Mouse (Mus musculus): Measurements from ENCODE around the gene Fli1. TPM values are rescaled to one million over a fixed set of nuclear protein-coding genes. Genes with fewer than 3 reads are reported as not detected.
A peak's percentile ranks its signal among the peaks of the same experiment; 100 is the strongest.

Gene Fli1
- total RNA-seq, 2 experiments from 2014 or later: 5.4 to 6.3 TPM

DNA sequence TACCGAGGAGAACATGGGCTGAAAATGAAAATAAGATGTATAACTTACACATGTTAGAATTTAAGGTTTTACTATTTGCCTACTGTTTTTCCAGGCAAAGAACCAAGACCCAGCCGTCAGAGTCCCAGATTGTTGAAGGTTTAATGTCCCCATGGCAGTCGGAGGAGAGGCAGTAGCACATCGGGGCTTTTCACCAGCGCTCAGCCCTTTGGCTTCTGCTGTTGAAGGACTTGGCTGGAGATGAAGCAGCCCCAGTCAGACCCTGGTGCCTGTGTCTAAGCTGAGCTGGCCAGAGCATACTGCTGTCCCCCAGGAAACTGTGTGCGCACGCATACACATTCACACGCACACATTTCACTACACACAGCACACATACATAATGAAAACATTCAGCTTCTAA is 75.2 kb downstream of the Fli1 start:
- no peak for DNase-seq

DNA sequence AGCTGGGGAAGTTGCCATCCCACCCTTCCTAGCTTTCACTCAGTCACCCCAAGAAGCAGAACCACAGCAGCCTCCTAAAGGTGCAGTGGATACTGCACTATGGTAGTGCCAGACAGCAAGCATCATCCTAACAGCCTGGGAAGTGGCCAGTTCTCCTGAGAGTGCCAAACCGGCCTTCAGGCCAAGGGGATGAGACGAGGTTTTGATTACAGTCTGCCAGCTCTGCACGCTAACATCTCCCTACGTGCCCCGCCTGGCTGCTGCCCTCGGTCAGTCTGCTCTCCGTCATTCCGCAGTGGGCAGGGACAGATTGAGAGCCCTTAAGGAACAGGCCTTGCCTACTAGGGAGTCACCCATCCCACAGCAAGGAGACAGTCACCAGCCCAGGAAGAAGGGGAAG is 75.8 kb downstream of the Fli1 start:
- no peak for DNase-seq

DNA sequence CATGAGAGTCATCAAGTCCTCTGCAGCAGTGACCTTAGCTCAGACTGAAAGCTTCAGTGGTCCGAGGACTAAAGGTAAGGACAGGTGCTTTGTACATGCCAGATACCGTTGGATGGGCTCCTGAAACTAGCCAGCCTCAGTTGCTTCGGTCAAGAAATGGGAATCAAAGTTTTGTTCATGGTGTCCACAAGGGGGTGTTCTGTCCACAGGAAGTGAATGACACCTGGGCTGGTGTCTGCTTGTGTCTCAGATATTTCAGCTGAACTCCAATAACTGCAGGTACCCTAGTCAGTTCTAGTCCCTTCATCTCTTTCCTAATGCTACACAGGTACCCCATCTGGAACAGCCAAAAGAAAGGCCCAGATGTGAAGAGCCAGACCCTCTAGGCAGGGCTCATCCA is 86.0 kb downstream of the Fli1 start:
- no peak for DNase-seq

DNA sequence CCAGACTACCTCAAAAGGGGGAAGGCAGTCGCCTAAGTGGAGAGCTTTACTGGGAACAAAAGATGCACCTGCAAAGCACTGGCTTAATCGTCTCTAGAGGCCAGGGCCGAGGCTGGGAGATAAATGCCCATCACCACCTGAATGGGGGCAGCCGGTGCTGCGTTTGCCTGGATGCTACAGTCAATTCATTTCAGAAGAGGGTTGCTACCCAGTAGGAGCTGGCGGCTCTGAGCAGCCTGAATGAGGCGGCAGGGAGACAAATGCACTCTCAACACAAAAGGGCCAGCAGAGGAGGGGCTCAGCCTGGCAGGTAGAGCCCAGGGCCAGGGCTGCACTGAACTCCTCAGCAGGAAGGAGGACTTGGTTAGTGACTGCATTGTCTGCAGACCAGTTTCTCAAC is 92.5 kb downstream of the Fli1 start:
- DNase-seq: no peak

DNA sequence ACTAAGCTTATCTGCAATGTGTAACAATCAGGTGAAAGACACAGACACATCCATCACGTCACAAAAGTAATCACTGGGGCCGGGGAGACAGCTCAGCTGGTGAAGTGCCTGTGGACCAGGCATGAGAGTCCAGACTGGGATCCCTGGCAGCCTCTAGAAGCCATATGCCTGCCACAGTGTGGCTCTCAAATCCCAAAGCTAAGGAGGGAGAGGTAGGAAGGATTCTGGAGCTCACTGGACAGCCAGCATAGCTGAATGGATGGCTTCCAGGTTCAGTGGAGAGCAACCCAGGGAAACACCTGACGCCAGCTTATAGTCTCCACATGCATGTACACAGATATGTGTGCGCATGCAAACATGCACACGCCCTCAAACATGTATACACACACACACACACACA is 93.9 kb downstream of the Fli1 start:
- no peak for DNase-seq

DNA sequence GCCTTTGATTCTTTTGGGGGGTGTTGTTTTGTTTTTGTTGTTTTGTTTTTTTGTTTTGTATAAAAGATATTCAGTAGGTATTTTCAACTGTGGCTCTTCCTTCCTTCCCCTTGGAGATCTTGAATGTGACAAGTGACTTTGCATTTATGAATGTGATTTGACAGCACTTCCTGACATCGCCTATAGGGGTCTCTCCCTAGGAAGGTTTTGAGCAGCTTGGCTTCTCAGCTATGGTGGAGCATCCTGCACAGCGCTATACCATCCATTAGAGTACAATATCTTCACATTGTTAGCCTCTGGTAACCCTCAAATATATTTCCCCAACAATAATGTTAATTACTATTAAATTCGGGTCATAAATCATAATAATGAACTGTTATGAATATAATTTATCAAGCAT is 96.9 kb downstream of the Fli1 start:
- no peak for DNase-seq

DNA sequence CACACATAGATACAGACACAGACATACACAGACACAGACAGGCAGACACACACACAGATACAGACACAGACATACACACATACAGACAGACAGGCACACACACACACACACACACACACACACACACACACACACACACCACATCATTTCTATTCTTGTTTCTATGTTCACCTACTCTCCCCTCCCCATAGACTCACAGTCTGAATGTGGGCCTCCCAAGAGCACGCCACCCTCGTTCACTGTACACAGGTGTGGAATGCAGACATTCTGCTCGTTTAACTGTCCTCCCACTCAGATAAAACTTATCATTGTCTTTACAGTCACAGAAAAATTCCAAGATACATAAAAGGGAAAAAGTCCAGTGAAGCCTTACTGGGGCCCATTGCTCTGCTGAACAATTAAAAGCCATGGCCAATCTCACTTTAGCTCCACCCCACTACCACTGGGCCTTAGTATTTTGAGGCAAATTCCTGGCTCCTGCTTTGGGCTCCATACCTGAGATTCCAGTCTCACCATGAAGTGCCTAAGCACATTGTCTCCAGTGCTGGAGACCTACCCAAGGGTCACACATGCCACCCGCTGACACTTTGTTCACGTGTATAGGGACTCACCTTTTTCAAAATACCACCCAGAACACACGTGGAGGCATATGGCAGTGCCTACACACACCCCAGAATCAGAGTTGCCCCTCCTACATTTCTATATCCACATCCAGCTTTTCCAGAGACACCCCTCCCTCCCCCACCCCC is 98.0 kb downstream of the Fli1 start:
- DNase-seq: no peak

DNA sequence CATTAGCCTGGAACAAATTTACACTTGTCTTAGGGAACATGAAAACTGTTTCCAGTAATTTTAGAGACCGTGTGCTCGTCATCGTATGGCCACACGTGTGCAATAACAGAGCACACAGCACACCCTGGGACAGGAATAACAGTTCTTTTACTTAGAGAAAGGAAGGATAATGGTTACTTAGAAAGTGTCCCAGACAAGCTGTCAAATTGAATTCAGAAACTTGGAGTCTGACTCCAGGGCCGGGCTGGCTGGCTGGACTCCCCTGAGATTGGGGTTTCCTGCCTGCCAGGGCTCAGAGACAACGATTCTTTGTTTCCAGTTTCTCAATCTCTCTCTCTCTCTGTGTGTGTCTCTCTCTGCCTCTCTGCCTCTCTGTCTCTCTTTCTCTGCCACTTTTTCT is 98.8 kb downstream of the Fli1 start:
- no peak for DNase-seq

DNA sequence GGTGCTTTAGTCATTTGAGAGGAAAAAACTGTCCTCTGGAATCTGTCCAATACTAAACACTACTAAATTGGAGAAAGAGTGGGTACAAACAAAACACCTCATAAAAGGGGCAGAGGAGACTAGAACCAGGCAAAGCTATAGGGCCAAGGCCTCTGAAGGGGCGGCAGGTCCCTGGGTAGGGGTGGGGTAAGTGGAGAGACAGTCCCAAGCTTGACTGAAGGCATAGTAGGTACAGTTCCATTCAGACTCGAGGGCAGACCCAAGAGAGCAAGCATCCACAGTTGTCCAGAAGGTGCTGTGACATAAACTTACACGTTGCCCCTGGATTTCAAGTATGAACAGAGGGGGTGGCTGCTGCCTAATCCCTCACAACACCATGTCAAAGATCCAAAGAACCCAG is 99.5 kb downstream of the Fli1 start:
- no peak for DNase-seq

DNA sequence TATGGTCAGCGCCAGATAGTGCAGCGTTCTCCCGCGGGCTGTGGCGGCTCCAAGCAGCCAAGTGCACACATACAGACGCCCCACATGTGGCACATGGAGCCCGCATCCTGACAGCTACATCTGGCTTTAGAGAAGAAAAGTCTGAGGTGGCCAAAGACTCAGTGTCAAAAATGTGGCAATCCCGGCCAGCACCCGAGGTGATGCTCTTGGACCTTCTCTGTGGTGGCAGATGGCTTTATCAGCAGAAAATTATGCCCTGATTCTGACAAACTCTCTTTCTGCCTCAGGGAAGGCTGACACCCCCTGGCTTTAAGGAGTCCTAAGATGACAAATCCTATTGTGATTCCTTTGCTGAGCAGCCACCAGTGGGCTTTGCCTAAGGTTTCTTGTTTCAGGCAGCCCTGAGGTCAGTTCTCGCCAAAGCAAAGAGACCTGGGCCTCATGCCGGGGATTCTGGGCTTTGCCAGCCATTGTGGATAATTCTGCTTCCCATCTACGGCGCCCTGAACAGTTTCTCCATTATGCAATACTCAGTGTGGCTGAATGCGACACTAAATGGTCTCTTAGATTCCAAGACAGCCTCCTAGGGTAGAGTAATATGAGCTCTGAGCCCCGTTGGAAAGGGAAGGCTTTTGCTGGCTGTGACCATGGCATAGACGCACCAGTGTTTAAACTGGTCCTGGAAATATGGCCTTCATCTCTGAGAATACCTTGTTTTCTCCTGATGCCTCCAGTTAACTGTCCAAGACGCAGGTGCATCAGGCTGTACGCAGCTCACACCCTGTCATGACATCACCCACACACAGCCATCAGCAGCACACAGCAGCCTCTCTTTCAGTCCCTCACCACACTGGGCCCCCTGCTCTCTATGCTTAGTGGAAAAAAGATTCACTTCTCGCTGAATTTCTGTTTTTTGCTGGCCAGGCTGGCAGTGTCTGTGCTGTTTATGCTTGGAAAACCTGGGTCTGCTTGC is 108.1 kb downstream of the Fli1 start:
- DNase-seq: peak; percentile 5 to 9

DNA sequence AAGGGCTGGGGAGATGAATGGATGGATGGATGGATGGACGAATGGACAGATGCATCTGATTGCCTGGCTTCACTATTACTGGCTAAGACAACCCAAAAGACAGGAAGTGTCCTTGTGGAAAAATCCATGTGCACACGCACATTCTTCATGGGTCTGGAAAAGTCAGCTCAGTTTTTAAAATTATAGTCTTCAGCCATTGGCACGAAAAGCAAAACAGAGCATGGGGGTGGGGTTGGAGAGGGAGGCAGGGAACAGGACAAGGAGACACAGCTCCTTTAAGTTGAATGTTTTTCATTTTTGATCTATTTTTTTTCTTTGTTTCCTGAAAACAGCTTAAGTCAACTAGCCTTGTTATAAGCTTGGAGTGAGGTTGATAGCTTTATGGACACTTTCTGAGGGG is 111.6 kb downstream of the Fli1 start:
- DNase-seq: no peak

DNA sequence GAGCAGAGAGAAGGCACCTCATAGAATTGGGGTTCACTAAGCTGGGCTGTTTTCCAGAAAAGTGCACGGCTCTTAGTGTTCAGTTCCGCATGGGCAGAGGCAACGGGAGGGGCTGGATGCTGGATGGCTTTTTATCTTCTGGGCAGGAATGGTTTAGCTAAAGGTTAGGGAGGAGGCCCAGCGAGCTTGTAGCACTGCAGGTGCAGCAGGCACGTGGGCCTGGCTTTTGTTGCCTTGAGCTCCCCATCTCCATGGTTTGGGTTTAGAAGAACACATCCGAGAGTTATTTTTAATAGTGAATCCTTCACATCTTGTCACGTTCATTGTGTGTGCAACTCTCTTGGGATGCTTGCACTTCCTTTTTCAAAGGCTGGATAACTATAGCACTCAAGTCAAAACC is 117.3 kb downstream of the Fli1 start:
- DNase-seq: no peak

DNA sequence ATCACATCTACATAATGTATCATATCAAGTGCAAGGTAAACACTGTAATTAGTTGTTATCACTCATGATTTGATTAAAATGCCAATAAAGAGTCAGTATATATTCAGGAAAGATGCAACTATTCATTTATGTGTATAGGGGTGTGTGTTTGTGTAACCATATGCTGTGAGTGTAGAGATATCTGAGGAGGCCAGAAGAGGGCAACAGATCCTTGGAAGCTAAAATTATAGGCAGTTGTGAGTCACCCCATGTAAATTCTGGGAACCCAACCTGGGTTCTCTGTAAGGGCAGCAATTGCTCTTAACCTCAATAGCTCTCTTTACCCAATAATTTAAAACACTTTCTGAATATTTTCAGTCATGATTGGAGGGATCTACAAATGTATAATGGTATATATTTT is 122.0 kb downstream of the Fli1 start:
- no peak for DNase-seq

DNA sequence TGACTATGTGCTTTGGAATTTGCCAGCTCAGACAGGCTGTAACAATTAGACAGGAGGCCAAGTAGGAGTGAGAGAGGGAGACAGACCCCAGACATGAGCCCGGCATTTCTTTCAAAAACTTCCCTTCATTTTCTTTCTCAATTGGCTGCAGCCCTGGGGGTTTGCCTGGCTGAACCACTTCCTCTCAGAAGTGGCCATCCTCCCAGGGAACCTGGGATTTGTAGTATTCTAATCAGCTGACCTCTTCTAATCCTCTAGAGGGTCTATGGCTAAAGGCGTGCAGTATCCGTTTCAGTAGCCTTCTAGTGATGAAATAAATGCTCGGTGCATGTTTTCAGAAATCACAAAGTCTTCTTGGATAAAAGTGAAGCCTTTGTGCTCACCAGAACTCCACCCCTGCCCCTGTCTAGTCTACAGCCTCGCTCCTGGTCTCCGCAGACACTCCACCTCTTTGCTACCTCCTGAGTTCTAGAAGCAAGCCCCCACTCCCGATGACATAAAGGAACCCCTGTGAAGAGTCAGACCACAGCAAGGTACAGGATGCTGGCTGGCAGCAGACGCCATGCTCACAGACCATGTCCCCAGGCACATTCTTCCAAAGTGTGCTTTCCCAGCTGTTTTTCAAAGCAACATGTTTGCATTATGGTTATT is 125.1 kb downstream of the Fli1 start:
- DNase-seq: no peak

DNA sequence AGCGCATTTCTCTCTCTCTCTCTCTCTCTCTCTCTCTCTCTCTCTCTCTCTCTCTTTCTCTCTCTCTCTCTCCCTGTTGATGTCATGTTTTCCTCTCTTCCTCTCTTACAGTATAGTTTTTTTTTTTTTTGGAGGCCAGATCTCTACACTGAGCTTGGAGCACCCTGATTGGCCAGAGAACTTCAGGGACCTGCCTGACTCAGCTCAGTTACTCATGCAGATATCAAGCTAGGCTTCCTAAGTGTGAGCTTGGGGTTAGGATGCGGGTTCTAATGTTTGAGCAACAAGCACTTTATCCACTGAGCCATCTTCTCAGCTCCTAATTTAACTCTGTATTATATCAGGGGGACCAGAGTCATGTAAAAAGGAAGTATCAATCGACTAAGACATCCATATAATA is 126.7 kb downstream of the Fli1 start:
- DNase-seq: no peak

DNA sequence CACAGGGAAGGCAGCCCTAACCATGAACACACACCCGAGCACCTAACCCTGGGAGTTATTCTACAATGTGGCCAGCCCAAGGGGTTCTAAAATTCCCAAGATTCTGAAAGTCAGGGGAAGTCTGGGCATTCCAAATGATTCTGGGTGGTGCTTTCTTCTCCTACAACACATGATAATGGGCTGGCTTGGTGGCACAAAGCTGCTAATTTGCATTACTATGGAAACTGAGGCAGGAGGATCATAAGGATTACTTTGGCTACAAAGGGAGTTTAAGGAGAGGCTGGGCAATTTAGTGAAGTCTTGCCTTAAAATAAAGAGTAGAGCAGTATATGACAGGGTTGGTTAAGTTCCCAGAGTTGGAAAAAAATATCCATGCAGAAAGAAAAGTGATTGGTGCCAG is 127.7 kb downstream of the Fli1 start:
- no peak for DNase-seq

DNA sequence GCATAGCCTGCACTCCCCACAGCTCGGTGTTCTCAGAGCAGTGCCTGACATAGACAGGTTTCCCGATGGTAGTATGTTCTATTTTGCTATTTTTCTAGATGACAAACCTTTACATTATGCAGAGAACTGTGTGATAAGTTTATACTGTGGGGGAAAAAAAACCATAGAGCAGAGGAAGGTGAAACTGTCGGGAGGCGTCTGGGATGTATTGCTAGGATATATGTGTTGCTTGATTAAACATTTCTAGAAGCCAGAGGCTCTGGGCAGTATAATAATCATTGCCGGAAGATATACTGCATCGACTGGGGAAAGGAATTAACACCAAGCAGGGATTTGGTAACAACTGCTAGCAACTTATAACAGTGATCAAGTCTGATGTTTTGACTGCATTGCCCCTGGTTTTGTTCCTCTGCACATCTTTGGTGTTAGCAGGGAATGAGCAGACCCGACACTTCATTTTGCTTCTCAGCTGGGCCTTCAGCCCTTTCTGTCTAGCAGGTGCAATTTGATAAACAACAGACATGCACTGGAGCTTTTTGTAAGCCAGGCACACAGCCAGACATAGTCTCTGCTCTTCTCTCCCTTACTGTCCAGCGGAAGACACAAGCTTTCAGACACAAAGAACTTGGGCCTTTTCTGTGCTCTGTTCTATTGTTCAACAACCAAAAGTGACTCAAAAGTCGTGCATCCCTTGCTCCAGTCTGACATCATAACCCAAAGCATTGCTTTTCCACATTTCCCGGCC is 129.7 kb downstream of the Fli1 start:
- no peak for DNase-seq

DNA sequence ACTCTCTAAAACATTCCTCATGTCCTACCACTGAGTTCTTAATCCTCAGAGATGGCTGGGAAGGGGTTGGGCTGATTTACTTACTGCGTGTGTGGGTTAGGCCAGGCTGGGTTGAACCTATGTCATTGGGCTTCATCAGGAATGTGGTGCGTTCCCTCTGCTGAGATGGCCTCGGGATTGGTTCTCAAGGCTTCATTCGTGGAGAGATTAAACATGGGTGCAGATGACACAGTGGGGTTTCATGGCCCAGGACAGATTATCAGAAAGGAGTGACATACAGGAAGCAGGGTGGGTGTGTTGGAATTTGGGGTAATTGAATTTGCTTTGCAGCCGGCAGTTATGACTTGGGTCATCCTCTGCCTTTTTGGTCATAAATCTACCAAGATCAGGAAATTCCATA is 131.2 kb downstream of the Fli1 start:
- DNase-seq: no peak

DNA sequence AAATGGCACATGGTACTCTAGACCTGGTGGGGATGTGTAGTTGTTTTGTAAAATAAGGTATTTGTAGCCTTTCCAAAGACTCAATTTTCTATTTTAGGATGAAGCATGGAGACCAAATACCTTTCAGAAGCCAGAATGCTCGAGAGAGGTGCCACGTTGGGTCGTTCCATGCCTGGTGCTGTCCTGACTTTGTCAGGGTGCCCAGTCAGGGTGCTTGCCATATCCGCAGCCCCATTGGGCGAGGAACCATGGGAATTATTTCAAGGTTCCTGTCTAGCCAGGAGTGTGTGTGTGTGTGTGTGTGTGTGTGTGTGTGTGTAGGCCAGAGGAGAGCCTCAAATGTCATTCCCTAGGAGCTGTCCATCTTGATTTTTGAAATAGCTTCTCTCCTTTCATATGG is 132.0 kb downstream of the Fli1 start:
- DNase-seq: no peak

DNA sequence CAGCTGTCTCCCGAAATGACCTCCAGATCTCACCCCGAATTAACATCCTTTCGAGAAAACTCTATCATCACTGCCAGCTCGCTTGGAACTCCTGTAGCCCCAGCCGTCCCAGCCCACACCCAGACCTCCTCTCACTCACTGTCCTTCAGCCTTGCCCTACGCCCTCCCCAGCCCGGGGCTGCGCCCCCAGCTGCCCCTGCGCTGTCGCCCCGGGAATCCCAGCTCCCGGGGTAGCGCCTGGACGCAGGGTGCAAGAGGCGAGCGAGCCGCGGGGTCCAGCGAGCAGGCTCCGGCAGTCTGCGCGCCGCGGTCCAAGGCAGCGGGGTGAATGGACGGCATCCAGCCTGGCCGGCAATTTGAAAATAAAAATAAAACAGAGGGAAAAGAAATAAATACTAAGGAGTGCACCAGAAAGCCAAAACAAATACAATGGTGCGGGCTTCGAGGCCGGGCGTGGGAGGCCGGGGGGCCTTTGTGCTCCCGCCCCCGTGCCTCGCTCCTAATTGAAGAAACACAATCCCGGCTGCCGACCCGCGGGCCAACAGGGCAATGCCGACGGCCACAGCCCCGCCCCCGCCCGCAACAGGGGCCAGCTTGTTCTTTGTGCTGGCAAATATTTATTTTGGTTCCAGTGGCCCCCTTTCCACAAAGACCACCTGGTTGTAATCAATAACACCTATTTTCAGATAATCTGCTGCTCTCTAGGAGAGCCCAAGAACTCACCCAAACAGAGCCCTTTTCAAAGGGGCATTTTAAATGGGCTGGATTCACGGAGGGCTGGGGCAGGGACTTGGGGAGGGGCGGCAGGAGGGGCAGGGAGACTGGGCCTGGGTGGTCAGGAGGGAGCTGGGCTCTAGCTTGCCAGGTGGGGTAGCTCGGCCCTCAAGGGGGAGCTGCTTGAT is 133.3 kb downstream of the Fli1 start:
- no peak for DNase-seq

DNA sequence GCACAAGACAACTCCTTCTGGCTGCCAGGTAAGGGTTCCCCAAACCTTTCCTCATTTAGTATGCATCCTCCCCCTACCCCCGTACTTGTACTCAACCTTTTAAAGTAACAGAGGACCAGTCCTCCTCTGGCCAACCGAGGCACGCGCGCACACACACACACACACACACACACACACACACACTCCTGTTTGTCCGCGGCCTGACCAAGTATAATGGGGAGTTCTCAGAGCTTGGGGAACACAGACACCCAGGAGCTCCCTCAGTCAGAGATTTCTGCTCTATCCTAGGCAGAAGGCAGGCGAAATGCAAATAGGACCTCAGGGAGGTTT is 134.0 kb downstream of the Fli1 start:
- DNase-seq: no peak

All from layer of hippocampus, postnatal 36 days (tissue).